Mouse (Mus musculus) small intestine, adult 2 months (tissue): ENCODE data around the gene Smarca1. TPM values are rescaled to one million over a fixed set of nuclear protein-coding genes. Genes with fewer than 3 reads are reported as not detected.

Experiments
- H3K27ac ChIP-seq: fragments of 200-500 bp; 2 replicates; pipeline ENCODE4 v1.5.1; 2012; ENCODE audit warnings: low read depth, low read length, control low read depth, inconsistent platforms; ENCODE audit not compliant: insufficient read depth
- H3K27me3 ChIP-seq: fragments of 200-500 bp; 2 replicates; pipeline ENCODE4 v1.6.1; 2012; ENCODE audit warnings: mild to moderate bottlenecking, moderate library complexity, low read length, inconsistent platforms; ENCODE audit not compliant: control insufficient read depth, insufficient read depth
- H3K36me3 ChIP-seq: fragments of 200-500 bp; 2 replicates; pipeline ENCODE4 v1.6.1; 2012; ENCODE audit warnings: mild to moderate bottlenecking, low read length, control low read depth, inconsistent platforms; ENCODE audit not compliant: control insufficient read depth, insufficient read depth
- H3K4me1 ChIP-seq: fragments of 200-500 bp; 2 replicates; pipeline ENCODE4 v1.6.1; 2012; ENCODE audit warnings: low read length, inconsistent platforms, mixed read lengths; ENCODE audit not compliant: control insufficient read depth, insufficient read depth, insufficient read length
- H3K4me3 ChIP-seq: fragments of 200-500 bp; 2 replicates; pipeline ENCODE4 v1.5.1; 2012; ENCODE audit warnings: low read depth, mild to moderate bottlenecking, control low read depth, inconsistent platforms, low read length, moderate library complexity
- CTCF ChIP-seq: fragments of 200-500 bp; IDR thresholded peaks from 2 replicates; pipeline ENCODE4 v1.5.1; 2012; ENCODE audit warnings: low read depth, mild to moderate bottlenecking, control low read depth, inconsistent platforms, low read length, moderate library complexity, mixed read lengths; ENCODE audit not compliant: insufficient replicate concordance, insufficient read length; ENCODE audit errors: extremely low read depth
- POLR2A ChIP-seq: fragments of 200-500 bp; IDR thresholded peaks from 2 replicates; pipeline ENCODE4 v1.6.1; 2012; ENCODE audit warnings: low read depth, mild to moderate bottlenecking, control low read depth, inconsistent platforms, low read length, moderate library complexity
- WGBS: fragments of 180-500 bp; shearing (Covaris S2); methylation state at CpG from one replicate; pipeline ENCODE4 v1.1.7; 2018; 5-methylcytosine and 5-hydroxymethylcytosine counted together
- polyA plus RNA-seq: library from polyadenylated mRNA; depleted of rRNA; stranded (reverse); fragments of >200 nt; gene quantifications from 2 replicates; pipeline ENCODE4 v1.2.3, GENCODE M21; 2012

Gene Smarca1
- polyA plus RNA-seq, 1 experiment, result 0.06 TPM

- no peak overlapping the region for H3K4me3 ChIP-seq
- WGBS, result 18% methylated on average over 2 of the region's 2 CpGs
Observed at GRCm38 (mm10) chrX:47880052-47880451, 12.7 kb downstream of the Smarca1 start.

DNA sequence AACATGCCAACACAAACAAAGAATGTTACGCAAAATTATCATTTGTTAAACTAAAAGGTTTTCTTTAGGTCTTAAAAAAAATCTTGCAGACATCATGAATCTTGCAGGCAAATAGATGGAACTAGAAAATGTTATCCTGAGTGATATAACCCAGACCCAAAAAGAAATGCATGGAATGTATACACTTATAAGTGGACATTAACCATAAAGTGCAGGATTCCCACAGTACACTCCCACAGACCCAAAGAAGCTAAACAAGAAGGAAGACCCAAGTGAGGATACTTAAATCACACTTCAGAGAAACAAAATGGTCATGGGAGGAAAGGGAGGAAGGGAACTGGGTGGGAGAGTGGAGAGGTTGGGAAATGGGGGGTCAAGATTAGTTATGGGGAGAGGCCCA is 34.2 kb downstream of the Smarca1 start:
- H3K4me3 ChIP-seq, result no peak overlapping the region
- 100% methylated on average over 1 of the region's 1 CpGs for WGBS
- H3K4me1 ChIP-seq, result no peaks in the 10 kb centered on the region
- H3K36me3 ChIP-seq, result no peaks in the 10 kb centered on the region
- no peaks in the 10 kb centered on the region for H3K27me3 ChIP-seq
- TF ChIP-seq CTCF, result no peak
- TF ChIP-seq POLR2A, result no peak
- H3K27ac ChIP-seq, result no peak overlapping the region

More at GRCm38 (mm10) chrX:47880052-47880451, 12.7 kb downstream of the Smarca1 start:
- H3K27ac ChIP-seq, result no peak overlapping the region
- no peaks in the 10 kb centered on the region for H3K27me3 ChIP-seq
- no peak for TF ChIP-seq CTCF
- TF ChIP-seq POLR2A, result no peak
- H3K36me3 ChIP-seq, result no peaks in the 10 kb centered on the region
- H3K4me1 ChIP-seq, result no peaks in the 10 kb centered on the region

DNA sequence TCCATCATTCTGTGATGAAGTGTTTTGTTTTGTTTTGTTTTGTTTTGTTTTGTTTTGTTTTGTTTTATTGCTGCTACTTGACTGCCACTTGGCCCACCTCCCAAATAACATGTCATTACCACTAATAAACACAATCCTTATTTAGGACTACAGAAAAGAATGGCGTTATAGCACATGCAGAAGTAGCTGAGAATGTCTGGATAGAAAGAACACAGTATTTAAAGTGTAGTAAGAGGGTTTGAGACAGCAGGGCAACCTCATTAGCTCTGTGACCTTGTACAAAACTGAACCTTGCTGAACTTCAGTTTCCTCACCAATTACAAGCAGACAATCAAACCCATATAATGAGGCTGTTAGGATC is 57.0 kb downstream of the Smarca1 start:
- Histone ChIP-seq H3K27me3 (no peaks in the 10 kb centered on the region), H3K36me3 (no peaks in the 10 kb centered on the region), H3K4me1 (no peaks in the 10 kb centered on the region), H3K4me3 (no peak overlapping the region), H3K27ac (no peak overlapping the region)
- TF ChIP-seq POLR2A (no peak), CTCF (no peak)
- WGBS, result 56% methylated on average over 1 of the region's 1 CpGs

- 50% methylated on average over 6 of the region's 6 CpGs for WGBS
Observed at GRCm38 (mm10) chrX:47835098-47835834, 57.5 kb downstream of the Smarca1 start.

DNA sequence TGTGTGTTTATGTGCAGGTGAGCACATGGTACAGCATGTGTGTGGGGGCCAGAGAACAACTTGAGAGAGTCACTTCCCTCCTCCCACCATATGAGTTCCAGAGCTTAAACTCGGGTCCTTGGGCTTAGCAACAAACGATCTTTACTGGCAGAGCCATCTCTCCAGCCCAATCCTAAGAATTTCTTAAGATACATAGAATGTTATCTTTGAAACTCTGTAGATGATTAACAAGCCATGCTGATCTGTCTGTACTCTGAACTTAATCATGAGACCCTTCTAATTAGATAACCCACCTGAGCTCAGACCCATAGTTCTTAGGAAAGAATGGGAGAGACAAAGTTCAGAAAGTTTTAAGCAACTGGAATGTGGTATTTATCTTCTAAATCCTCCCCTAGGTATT is 59.3 kb downstream of the Smarca1 start:
- H3K27me3 ChIP-seq, result no peaks in the 10 kb centered on the region
- TF ChIP-seq CTCF (no peak), POLR2A (no peak)
- H3K4me1 ChIP-seq, result no peaks in the 10 kb centered on the region
- 37% methylated on average over 2 of the region's 2 CpGs for WGBS
- H3K27ac ChIP-seq, result no peak overlapping the region
- H3K36me3 ChIP-seq, result no peaks in the 10 kb centered on the region
- no peak overlapping the region for H3K4me3 ChIP-seq

More at GRCm38 (mm10) chrX:47835098-47835834, 57.5 kb downstream of the Smarca1 start:
- H3K36me3 ChIP-seq, result no peaks in the 10 kb centered on the region
- no peaks in the 10 kb centered on the region for H3K4me1 ChIP-seq
- no peak overlapping the region for H3K27ac ChIP-seq
- TF ChIP-seq CTCF (no peak), POLR2A (no peak)
- no peaks in the 10 kb centered on the region for H3K27me3 ChIP-seq
- H3K4me3 ChIP-seq, result no peak overlapping the region

- no peak overlapping the region for H3K27ac ChIP-seq
- WGBS, result 65% methylated on average over 2 of the region's 2 CpGs
- H3K4me3 ChIP-seq, result no peak overlapping the region
- H3K36me3 ChIP-seq, result no peaks in the 10 kb centered on the region
- H3K27me3 ChIP-seq, result no peaks in the 10 kb centered on the region
- H3K4me1 ChIP-seq, result no peaks in the 10 kb centered on the region
- TF ChIP-seq POLR2A (no peak), CTCF (no peak)
Observed at GRCm38 (mm10) chrX:47820566-47820965, 72.2 kb downstream of the Smarca1 start.

GRCm38 (mm10) chrX:47808717-47809116 is 84.1 kb downstream of the Smarca1 start:
- TF ChIP-seq CTCF, result no peak
- no peak for TF ChIP-seq POLR2A
- Histone ChIP-seq H3K27ac (no peak overlapping the region), H3K4me1 (no peaks in the 10 kb centered on the region), H3K4me3 (no peak overlapping the region), H3K27me3 (no peaks in the 10 kb centered on the region), H3K36me3 (no peaks in the 10 kb centered on the region)
- WGBS, result 90% methylated on average over 2 of the region's 2 CpGs
